Mouse (Mus musculus) heart, embryonic 14.5 days (tissue): ENCODE measurements around the gene Nr5a1. TPM values are rescaled to one million over a fixed set of nuclear protein-coding genes. Genes with fewer than 3 reads are reported as not detected.

Source experiments
- ATAC-seq: fragments of 200-750 bp; cut with Nextera tagmentation; 2 replicates; pipeline ENCODE4 v1.8.0; 2017; ENCODE audit warnings: low read depth, moderate TSS enrichment; ENCODE audit not compliant: insufficient number of reproducible peaks, insufficient read depth, low FRiP score
- H3K27ac ChIP-seq, 2 experiments: fragments of 200-500 bp in 1 of 2; fragments of 300-500 bp in 1 of 2; sonication (generic) in 1 of 2; replicated peaks in 1 of 2; 2 replicates each; pipeline ENCODE4 v1.5.1; 2012 to 2014; ENCODE audit warnings: low read depth in 2 of 2, low read length in 2 of 2, control low read depth in 1 of 2, mild to moderate bottlenecking in 1 of 2, mixed read lengths in 1 of 2; ENCODE audit not compliant: control insufficient read depth in 1 of 2, insufficient read depth in 1 of 2
- H3K27me3 ChIP-seq: fragments of 300-500 bp; sonication (generic); 2 replicates; pipeline ENCODE4 v1.6.1; 2014; ENCODE audit warnings: mild to moderate bottlenecking, low read length, control low read depth; ENCODE audit not compliant: control insufficient read depth, insufficient read depth
- H3K36me3 ChIP-seq: fragments of 300-500 bp; sonication (generic); 2 replicates; pipeline ENCODE4 v1.6.1; 2014; ENCODE audit warnings: mild to moderate bottlenecking, control low read depth, low read length, mixed read lengths; ENCODE audit not compliant: control insufficient read depth, insufficient read depth
- H3K4me1 ChIP-seq, 2 experiments: fragments of 200-500 bp in 1 of 2; fragments of 300-500 bp in 1 of 2; sonication (generic) in 1 of 2; 2 replicates each; pipeline ENCODE4 v1.6.1; 2012 to 2014; ENCODE audit warnings: low read length in 2 of 2, control low read depth in 1 of 2, mixed read lengths in 1 of 2; ENCODE audit not compliant: control insufficient read depth in 2 of 2, insufficient read depth in 2 of 2
- H3K4me2 ChIP-seq: fragments of 300-500 bp; sonication (generic); 2 replicates; pipeline ENCODE4 v1.6.1; 2014; ENCODE audit warnings: mild to moderate bottlenecking, low read length
- H3K4me3 ChIP-seq, 2 experiments: fragments of 200-500 bp in 1 of 2; fragments of 300-500 bp in 1 of 2; sonication (generic) in 1 of 2; 2 replicates each; pipeline ENCODE4 v1.5.1; 2012 to 2014; ENCODE audit warnings: low read length in 2 of 2, mild to moderate bottlenecking in 2 of 2, control low read depth in 1 of 2, low read depth in 1 of 2, moderate library complexity in 1 of 2; ENCODE audit not compliant: control insufficient read depth in 1 of 2, insufficient read depth in 1 of 2
- H3K9ac ChIP-seq: fragments of 300-500 bp; sonication (generic); 2 replicates; pipeline ENCODE4 v1.6.1; 2014; ENCODE audit warnings: mild to moderate bottlenecking, low read length
- H3K9me3 ChIP-seq: fragments of 300-500 bp; sonication (generic); 2 replicates; pipeline ENCODE4 v1.6.1; 2016; ENCODE audit warnings: low read length, control low read depth; ENCODE audit not compliant: control insufficient read depth
- WGBS: fragments of 180-500 bp; shearing (Covaris S2); extraction: QIAGEN DNeasy Blood & Tissue Kit; methylation state at CpG from one replicate; pipeline ENCODE4 v1.1.7; 2014; 5-methylcytosine and 5-hydroxymethylcytosine counted together
- polyA plus RNA-seq: library from polyadenylated mRNA; unstranded; fragments of >200 nt; fragmentation: Nextera tagmentation; extraction: Ambion mirVana; gene quantifications from 2 replicates; pipeline ENCODE4 v1.2.1, GENCODE M21; 2014

The Nr5a1 gene
- polyA plus RNA-seq, 1 experiment from 2014 or later: not detected

GRCm38 (mm10) chr2:38700177-38700576 is 14.2 kb downstream of the Nr5a1 start:
- H3K4me3 ChIP-seq: no peak overlapping the region
- no peak overlapping the region for H3K9ac ChIP-seq
- no peaks in the 10 kb centered on the region for H3K9me3 ChIP-seq
- no peaks in the 10 kb centered on the region for H3K36me3 ChIP-seq
- H3K4me1 ChIP-seq: no peaks in the 10 kb centered on the region
- H3K4me2 ChIP-seq: no peak overlapping the region
- H3K27ac ChIP-seq: no peak overlapping the region
- WGBS: 64% methylated on average over 5 of the region's 5 CpGs
- peaks cover 52% of the 10 kb centered on the region for H3K27me3 ChIP-seq
- ATAC-seq: no peak

DNA sequence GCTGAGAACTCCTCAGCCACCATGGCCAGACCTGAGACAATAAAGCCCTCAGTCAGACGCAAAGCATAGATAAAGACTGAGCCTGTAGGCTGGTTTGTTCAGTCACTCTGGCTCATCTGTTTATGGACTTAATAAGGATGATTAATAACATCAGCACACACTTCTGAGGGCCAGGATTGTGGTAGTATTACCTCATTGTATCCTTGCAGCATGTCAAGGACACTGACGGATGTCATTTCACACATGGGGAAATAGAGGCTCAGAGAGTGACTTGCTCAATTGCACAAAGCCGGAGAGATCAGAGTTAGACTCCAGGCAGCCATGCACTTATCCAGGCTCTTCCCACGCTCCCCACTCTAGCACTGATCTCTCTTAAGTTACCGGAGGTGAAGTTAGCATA is 15.7 kb downstream of the Nr5a1 start:
- H3K27ac ChIP-seq: no peak overlapping the region
- H3K9me3 ChIP-seq: no peaks in the 10 kb centered on the region
- no peak overlapping the region for H3K9ac ChIP-seq
- no peaks in the 10 kb centered on the region for H3K4me1 ChIP-seq
- 72% methylated on average over 5 of the region's 5 CpGs for WGBS
- peaks cover 42% of the 10 kb centered on the region for H3K27me3 ChIP-seq
- no peak for ATAC-seq
- no peak overlapping the region for H3K4me2 ChIP-seq
- no peaks in the 10 kb centered on the region for H3K36me3 ChIP-seq
- no peak overlapping the region for H3K4me3 ChIP-seq

DNA sequence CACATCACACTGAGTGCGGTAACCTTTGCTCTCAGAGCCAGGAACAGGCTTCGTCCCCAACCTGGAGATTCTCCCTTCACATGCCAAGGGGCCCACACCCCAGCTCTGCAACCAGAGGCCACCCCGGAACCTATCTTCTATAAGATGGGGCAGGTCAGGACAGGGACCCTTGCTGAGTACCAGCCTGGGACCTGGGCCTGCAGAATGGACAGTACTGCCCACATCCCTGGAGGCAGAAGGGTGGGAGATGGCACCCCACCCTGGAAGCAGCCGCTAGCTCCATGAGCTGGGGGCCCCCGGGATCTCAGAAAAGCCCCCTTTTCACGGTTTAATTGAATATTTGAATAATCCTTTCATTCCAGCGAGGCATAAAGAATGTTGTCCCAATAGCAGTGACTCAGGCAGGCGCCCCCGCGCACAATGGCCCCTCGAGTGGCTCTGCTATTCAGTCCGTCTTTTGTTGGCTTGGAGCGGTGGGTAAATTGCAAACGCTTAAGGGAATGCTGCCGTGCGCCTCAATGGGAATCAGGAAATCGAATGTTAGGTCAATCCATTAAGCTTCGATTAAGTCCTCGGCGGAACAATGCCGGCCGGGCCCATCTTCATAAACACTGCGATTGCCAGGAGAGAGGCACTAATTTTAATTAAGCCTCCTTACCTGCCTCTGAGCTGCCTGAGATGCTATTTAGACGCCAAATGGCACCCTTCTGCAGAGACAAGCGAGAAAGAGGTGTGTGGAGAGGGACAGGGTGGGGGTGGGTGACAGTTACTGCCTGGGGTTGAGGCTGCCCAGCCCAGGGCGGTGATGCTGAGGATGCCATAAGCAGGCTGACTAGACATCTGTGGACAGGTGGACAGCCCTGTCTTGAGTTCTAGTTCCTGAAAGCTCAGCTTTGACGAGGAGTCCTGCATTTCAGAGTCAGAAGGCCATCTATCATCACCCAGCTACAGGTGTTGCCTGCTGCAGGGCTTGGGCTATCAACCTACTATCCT is 16.9 kb downstream of the Nr5a1 start:
- no peak overlapping the region for H3K27ac ChIP-seq
- WGBS: 57% methylated on average over 27 of the region's 27 CpGs
- no peaks in the 10 kb centered on the region for H3K9me3 ChIP-seq
- H3K4me3 ChIP-seq: no peak overlapping the region
- H3K4me2 ChIP-seq: no peak overlapping the region
- no peak for ATAC-seq
- H3K4me1 ChIP-seq: no peaks in the 10 kb centered on the region
- no peaks in the 10 kb centered on the region for H3K36me3 ChIP-seq
- no peak overlapping the region for H3K9ac ChIP-seq
- peaks cover 36% of the 10 kb centered on the region for H3K27me3 ChIP-seq

DNA sequence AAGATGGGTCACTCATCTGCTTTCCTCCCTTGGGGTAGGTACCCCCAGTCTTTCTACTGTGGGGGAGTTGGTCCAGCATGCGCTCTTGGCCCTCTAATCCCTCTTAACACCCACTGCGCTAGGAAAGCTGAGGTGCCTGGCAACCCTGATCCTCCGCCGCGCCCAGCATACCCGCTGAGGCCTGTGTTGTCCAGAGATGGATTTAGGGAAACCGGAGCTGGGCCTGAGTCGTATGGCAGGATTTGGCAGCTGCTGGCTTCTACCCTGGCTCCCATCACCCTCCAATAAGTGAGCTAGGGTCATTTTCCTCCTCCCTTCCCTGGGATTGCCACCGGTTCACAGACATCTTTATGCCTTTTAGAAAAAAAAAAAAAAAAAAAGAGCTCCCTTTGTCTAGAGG is 18.6 kb downstream of the Nr5a1 start:
- Histone ChIP-seq H3K27ac (no peak overlapping the region), H3K36me3 (no peaks in the 10 kb centered on the region), H3K9me3 (no peaks in the 10 kb centered on the region), H3K4me1 (no peaks in the 10 kb centered on the region), H3K27me3 (peaks cover 30% of the 10 kb centered on the region), H3K4me3 (no peak overlapping the region), H3K4me2 (no peak overlapping the region), H3K9ac (no peak overlapping the region)
- no peak for ATAC-seq
- 64% methylated on average over 9 of the region's 9 CpGs for WGBS

DNA sequence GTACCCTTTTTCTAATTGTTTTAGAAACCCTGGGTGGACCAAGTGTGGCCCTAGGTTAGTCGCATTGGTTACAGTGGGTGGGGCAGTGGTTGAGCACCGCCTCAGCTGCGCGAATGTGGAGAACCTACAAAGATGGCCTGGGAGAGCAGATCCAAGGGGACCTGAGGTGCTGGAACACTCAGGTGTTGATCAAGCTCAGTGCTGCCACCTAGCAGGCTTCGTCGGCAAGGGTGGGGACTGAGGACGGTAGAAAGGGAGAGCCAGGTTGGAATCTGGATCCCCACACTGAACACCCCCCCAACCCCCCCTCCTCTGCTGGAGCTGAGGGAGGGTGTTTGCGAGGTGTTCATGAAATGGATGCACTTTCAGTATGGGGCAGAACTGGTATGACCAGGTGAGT is 22.8 kb downstream of the Nr5a1 start:
- H3K4me2 ChIP-seq: no peak overlapping the region
- H3K27ac ChIP-seq: no peak overlapping the region
- H3K27me3 ChIP-seq: peaks cover 27% of the 10 kb centered on the region
- WGBS: 8% methylated on average over 8 of the region's 8 CpGs
- H3K9me3 ChIP-seq: no peaks in the 10 kb centered on the region
- ATAC-seq: no peak
- H3K4me1 ChIP-seq: peaks cover 0 to 3% of the 10 kb centered on the region in 2 experiments; a peak in 1 of 4 replicates
- H3K4me3 ChIP-seq: no peak overlapping the region
- no peaks in the 10 kb centered on the region for H3K36me3 ChIP-seq
- H3K9ac ChIP-seq: no peak overlapping the region

- H3K27ac ChIP-seq: no peak overlapping the region
Observed at GRCm38 (mm10) chr2:38689881-38690280, 24.5 kb downstream of the Nr5a1 start.

DNA sequence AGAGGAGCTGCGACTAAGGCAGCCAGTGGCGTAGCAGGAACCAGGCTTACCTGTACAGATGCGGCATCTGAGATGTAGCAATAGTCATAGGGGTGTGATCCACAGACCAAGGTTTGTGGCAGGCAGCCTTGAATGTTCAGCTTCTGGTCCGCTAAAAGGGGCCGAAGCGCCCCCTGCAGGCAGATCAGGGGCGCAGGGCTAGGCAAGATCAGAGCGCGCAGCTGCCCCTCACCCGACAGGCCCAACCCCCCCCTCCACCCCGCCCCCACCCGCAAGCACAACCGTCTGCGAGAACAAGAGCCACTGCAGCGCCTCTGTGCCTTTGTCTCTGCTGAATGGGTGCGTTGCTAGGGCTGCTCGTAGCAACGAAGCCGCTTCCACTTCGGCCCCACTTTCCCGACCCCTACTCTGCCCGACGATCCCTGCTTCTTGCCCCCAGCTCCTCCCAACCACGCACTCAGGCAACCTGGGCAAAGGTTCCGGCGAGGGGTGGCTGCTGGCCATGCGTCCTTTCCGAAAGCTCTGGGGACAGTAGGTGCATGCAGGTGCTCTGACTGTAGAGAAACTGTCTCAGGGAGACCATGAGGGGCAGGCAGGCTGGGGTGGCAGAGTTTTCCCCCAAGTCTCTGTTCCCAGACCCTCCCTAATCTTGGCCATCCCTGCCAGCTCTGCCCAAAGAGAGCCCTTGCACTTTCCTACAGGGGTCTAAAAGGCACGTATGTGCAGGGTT is 25.4 kb downstream of the Nr5a1 start:
- Histone ChIP-seq H3K27me3 (peaks cover 28% of the 10 kb centered on the region), H3K9ac (peak overlapping the region; percentile 56; the same call in 1 of the 2 replicates), H3K4me3 (peak overlapping the region; percentile 31 to 37), H3K4me2 (peak overlapping the region; percentile 72), H3K36me3 (no peaks in the 10 kb centered on the region), H3K27ac (no peak overlapping the region), H3K9me3 (no peaks in the 10 kb centered on the region), H3K4me1 (peaks cover 0 to 3% of the 10 kb centered on the region in 2 experiments; a peak in 1 of 4 replicates)
- 2% methylated on average over 29 of the region's 29 CpGs for WGBS
- ATAC-seq: no peak

More at GRCm38 (mm10) chr2:38689881-38690280, 24.5 kb downstream of the Nr5a1 start:
- H3K4me1 ChIP-seq: peaks cover 0 to 3% of the 10 kb centered on the region in 2 experiments; a peak in 1 of 4 replicates
- H3K9me3 ChIP-seq: no peaks in the 10 kb centered on the region
- 73% methylated on average over 1 of the region's 1 CpGs for WGBS
- no peak overlapping the region for H3K9ac ChIP-seq
- no peaks in the 10 kb centered on the region for H3K36me3 ChIP-seq
- H3K4me2 ChIP-seq: no peak overlapping the region
- H3K27me3 ChIP-seq: peaks cover 28% of the 10 kb centered on the region
- H3K4me3 ChIP-seq: no peak overlapping the region
- ATAC-seq: no peak
